Mouse (Mus musculus) bone marrow, adult 2 months (tissue): ENCODE data around the gene Tnfaip1.

Source experiments
- CTCF ChIP-seq: fragments of 200-500 bp; IDR thresholded peaks from 2 replicates; pipeline ENCODE4 v1.5.1; 2011; ENCODE audit warnings: low read length, control low read depth; ENCODE audit not compliant: control insufficient read depth, insufficient read depth
- POLR2A ChIP-seq: fragments of 200-500 bp; IDR thresholded peaks from 2 replicates; pipeline ENCODE4 v1.6.1; 2011; ENCODE audit warnings: low read depth, mild to moderate bottlenecking, control low read depth, low read length, borderline replicate concordance; ENCODE audit not compliant: control insufficient read depth

- TF ChIP-seq POLR2A (no peak), CTCF (no peak)
These were observed 11.8 kb upstream of the Tnfaip1 start for GRCm38 (mm10) chr11:78547718-78548460.
